Mouse (Mus musculus): ENCODE measurements around the gene Vps8. TPM values are rescaled to one million over a fixed set of nuclear protein-coding genes. Genes with fewer than 3 reads are reported as not detected.

The Vps8 gene
- polyA plus RNA-seq, 1 experiment = 36.3 TPM

DNA sequence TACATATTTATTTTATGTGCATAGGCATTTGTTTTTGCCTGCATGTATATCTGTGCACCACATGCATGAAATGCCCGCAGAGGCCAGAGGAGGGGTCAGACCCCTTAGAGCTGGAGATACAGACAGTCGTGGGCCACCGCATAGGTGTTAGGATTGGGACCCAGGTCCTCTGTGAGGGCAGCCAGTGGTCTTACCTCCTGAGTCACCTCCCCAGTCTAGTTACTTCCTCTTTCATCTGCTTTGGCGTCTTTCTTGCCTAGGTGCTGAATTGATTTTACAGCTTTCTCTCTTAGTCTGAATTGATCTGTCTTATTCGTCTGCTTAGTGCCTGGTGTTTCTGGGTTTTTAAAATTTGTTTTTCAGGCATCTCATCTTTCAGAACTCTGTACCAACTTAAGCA, 69.4 kb downstream of the Vps8 start:
- no peak for TF ChIP-seq GATA1 (IDR thresholded peaks at IDR 0.05; ENCODE audit: low read length)

DNA sequence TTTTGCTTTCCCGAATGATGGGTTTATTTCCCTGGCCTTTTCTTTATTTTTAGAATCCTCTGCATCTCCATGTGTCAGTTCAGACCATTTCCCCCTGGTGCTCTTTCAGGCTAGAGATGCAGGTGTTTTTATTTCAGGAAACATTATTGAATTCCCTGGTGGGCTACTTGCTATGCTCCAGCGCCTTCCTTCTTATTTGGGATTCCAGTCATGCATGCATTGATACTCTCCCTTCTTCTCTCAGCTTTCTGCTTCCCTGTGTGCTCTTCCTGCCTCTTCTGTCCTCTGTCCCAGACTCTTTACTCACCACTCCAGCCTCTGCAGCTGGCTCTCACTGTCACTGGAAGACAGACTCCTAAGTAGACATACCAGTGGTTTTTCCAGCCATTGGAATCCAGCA, 70.0 kb downstream of the Vps8 start:
- no peak for TF ChIP-seq GATA1 (IDR thresholded peaks at IDR 0.05; ENCODE audit: low read length)

DNA sequence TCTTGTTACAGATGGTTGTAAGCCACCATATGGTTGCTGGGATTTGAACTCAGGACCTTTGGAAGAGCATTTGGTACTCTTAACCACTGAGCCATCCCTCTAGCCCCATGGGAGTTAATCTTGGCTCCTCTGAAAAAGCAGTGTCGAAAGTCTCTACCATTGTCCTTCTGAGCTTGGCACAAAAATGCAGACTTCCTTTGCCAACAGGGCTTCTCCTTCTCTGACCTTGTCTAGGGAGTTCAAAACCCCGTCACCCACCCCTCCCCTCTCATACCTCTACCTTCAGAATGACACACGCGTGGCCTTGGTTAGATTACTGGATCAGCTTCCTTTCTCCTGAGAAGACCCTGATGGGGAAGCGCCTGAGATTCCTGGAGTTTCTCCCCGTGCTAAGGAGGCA, 71.8 kb downstream of the Vps8 start:
- TF ChIP-seq GATA1 (IDR thresholded peaks at IDR 0.05; ENCODE audit: low read length) = no peak

DNA sequence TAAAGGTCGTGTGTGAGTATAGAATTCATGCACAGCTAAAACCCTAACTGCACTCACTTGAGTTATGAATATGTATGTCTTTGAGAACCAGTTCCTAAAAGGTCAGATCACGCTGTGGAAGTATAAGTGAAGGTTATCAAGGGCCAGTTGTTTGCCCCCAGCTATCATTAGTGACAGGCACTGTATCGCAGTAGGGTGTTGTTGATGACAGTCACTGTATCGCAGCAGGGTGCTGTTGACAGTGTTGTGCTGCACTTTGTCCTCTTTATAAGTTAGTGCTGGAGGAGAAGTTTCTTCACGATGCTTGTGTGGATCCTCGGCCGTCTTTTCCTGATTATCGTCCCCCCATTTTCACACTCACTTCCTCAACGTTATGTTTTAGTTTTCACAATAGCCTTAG, 73.9 kb downstream of the Vps8 start:
- TF ChIP-seq GATA1 (IDR thresholded peaks at IDR 0.05; ENCODE audit: low read length) = no peak

DNA sequence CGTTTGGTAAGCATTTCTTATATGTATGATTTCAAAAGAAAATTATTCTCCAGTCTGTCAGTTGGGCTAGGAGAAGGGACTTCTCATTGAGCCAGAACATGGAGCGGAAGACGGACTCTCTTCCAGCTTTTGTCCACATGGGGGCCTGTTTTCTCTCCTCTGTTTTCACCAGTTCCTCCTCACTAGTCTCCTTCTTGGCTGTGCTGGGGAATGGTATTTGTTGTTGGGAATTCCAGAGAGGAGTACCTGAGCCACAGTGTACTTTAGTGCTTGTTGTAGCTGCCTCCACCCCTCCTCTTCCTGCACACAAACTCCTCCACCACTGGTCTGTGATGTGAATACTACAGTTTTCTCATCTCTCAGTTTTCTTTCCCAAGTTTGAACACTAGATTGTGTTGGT, 74.7 kb downstream of the Vps8 start:
- no peak for TF ChIP-seq GATA1 (IDR thresholded peaks at IDR 0.05; ENCODE audit: low read length)

DNA sequence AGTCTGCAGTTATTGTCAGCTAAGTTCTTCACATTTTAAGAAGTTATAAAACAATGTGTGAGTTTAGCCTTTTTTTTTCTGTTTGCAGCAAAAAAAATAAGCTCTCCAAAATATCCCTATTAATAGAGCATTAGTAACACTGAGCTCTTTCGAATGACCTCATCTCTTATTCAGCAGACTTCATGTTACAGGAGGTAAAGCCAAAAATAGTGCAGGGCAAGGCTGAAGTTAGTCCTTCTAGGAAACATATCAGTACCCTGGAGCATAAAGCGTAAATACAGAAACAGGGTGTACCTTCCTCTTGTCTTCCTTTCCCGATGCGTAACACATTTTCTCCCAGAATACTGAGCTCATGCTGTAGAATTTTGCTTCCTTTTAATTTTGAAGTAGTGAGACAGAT, 76.1 kb downstream of the Vps8 start:
- TF ChIP-seq GATA1 (IDR thresholded peaks at IDR 0.05; ENCODE audit: low read length) = no peak

DNA sequence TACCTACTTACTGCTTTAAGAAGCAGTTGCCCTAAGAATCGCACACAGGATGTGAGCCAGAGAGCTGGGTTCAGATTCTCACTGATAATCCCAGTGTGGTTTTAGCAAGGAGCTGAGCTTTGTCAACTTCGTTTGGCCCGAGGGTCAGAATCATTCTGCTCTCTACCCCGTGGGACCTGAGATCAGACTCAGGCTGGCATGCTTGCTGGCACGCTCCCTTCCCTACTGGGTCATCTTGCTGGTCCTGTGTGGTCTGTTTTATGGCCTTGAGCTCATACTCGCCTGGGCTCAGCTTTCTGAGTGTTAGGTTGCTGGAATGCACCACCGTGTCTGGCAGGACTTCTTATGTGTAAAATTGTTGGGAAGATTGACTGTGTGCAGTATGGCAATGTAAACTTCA, 76.7 kb downstream of the Vps8 start:
- no peak for TF ChIP-seq GATA1 (IDR thresholded peaks at IDR 0.05; ENCODE audit: low read length)

DNA sequence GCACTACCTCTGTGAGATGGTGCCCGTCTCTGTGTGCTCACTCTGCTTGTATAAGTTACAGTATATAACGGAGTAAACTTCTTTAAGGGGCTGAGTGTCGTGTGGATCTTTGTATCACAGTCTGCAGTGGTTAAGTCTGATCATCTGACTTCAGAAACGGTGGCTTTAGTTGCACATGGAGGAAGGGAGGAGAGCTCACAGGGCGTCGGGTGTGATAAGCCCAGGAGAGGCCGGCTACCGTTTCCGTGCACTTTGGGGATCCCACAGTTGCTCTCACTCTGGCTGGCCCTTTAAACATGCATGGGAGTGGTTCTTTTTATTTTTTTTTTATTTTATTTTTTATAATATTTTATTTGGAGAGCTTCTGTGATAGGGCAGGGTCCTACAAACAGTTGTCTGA, 95.9 kb downstream of the Vps8 start:
- TF ChIP-seq GATA1 (IDR thresholded peaks at IDR 0.05; ENCODE audit: low read length) = no peak

DNA sequence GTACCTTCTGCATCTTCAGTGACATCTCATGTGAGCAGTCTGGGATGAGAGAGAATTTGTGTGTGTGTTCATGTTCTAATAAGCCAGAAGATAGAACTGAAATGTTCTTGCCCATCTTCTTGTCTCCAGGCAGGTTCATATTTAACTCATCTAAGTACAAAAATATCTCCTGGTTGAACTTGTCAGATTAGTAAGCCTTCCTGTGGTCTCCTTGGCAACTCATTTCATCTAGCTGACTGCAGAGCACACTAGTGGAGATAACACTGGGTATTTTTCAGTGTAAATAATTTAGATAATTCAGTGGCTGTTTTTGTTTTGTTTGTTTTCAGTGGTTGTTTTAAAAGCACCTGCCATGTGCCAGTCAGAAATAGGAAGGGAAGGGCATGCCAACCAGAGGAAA, 96.9 kb downstream of the Vps8 start:
- no peak for TF ChIP-seq GATA1 (IDR thresholded peaks at IDR 0.05; ENCODE audit: low read length)

DNA sequence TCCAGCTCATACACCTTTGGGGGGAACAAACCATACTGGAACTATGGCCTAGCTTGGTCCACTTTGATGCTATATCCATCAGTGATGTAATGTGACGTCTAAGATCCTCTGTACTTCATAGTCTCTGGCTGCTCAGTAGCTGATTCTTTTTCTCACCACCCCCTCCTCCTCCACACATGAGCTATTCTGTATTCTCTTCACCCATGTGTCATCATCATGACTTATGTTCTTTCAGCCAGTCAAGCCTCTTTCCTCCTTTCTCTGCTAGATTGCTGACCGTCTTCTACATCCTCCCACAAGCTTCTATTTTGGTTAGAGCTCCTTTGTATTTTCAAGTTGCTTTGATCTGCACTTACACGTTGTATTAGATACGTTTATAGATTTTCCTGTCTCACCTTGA, 100.8 kb downstream of the Vps8 start:
- no peak for TF ChIP-seq GATA1 (IDR thresholded peaks at IDR 0.05; ENCODE audit: low read length)

DNA sequence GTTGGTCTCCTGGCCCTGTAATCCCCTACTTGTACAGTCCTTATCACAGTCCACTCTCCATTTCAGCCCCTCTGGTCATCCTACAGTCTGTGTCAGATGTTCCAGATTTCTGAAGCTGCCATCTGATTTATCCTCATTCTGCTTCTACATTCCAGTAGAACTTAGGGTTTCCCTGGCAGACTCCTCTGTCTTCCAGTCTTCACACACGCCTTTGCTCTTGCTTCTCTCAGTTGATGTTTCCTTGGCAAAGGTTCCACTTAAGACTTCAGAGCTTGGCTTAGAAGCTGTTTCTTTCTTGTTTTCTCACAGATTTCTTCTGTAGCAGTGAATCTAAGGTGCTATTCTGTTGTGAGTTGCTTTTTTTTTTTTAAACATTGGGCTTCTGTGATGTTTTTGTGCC, 102.5 kb downstream of the Vps8 start:
- no peak for TF ChIP-seq GATA1 (IDR thresholded peaks at IDR 0.05; ENCODE audit: low read length)

DNA sequence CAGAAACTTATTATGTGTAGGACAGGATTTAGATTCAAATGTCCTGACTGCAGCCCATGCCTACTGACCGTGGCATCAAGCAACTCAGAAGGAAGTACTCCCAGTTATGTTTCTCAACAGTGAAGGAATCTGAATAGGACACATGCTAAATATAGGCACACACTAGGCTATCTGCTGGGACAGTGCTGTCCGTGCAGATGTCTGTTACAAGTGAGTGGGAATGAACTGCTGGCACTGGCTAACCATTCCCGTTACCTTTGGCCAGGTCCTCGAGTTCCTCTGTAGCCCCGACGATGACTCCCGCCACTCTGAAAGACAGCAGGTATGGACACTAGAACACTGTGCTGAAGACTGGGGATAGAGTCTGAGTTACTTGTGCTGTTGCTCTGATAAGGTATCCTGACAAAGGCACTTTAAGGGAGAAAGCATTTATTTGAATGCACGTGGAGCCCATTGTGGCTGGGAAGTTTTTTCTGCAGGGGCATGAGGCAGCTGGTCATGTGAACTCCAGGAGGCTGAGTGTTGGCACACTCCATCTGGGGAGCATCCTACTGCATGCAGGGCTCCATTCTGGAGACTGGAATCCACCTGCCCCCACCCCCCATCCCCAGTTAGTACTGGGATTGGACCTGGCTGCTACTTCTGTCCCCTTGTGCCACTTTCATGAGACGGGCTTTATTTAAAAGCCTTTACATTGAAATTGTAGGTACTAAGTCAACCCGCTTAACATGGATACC, 104.5 kb downstream of the Vps8 start:
- no peak for TF ChIP-seq GATA1 (IDR thresholded peaks at IDR 0.05; ENCODE audit: low read length)

DNA sequence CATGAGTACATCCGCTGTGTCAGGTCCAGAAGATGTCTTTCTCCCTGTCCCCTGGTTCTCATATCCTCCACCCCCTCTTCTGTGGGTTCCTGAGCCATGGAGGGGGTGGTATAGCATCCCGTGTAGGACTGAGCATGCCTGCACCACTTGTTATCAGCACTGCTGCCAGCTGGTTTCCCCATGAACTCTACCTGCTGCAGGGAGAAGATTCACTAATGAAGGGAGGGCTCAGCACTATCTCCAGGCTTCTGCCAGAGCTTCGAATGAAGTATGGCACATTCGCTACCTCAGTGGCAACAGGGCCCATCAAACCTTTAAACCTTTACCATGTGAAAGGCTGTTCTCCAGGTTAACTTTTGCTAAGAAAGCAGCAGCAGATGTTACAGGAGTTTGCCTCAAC, 110.6 kb downstream of the Vps8 start:
- no peak for TF ChIP-seq GATA1 (IDR thresholded peaks at IDR 0.05; ENCODE audit: low read length)

DNA sequence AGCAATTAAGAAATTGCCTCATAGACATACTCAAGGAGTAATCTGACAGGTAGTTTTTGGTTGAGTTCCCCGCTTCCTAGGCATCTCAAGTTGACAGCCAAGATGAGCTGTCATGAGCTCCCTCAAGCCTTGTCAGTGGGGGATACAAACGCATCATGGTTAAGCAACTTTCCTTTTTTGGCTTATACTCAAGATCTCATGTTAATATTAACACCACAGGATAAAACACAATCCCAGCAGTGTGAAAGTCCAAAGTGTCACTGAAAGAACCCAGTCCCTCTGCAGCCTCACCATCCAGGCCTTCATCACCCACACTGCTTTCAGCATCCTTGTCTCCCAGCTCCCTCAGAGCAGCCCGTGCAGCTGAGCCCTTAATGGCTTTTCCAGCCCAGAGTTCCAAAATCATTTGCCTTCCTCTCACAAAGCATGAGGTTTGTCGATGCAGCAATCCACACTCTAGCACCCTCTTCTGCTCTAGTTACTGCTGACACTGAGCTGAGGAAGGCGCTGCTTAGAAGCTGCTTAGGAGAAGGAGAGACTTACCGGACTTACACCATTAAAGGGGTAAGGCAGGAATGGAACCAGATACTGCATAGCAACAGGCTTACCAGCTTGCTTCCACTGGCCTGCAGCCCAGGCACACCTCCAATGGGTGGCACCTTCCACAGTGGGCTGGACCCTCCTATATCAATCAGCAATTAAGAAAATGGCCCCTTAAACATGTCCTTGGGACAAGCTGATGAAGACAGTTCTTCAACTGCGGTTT, 113.5 kb downstream of the Vps8 start:
- TF ChIP-seq GATA1 (IDR thresholded peaks at IDR 0.05; ENCODE audit: low read length) = no peak

DNA sequence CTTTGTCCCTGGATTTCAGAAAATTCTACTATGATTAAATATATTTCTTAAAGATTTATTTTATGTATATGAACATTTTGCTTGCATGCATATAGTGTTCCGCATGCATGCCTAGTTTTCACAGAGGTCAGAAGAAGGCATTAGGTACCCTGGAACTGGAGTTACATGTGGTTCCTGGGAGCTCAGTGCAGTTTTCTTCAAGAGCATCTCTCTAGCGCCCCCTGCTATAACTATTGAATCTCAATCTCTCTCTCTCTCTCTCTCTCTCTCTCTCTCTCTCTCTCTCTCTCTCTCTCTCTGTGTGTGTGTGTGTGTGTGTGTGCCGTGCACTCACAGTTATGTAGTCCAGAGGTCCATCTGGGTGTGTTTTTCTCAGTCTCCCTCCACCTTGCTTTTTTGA, 114.4 kb downstream of the Vps8 start:
- TF ChIP-seq GATA1 (IDR thresholded peaks at IDR 0.05; ENCODE audit: low read length) = no peak

DNA sequence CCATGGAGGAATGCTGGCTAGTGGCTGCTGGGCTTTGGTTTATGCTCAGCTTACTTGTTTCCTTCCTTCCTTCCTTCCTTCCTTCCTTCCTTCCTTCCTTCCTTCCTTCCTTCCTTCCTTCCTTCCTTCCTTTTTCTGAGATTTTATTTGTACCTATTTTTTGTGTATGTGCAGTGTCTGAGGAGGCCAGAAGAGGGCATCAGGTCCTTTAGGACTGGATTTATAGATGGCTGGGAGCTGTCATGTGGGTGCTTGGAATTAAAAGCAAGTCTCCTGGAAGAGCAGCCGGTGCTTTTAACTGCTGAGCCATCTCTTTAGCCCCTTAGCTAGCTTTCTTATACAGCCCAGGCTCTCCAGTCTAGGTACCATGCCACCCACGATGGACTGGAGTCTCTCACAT, 116.0 kb downstream of the Vps8 start:
- TF ChIP-seq GATA1 (IDR thresholded peaks at IDR 0.05; ENCODE audit: low read length) = no peak

DNA sequence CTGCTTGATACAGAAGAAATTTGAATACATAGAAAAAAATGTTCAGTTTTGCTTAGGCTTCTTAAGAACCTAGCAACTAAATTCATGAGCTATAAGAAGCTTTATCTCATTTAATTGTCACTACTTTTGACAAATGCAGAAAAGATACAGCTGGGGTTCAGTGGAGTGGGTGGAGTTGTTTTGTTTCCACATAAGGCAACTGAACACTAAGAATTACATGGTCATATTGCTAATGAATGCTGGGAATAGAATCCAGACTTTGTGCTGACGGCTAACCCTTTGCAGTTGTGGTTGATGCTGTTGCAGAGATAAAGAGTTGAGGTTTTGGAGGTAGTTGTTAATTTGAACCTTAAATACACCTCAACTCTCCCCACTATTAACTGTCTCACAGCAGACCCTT, 119.6 kb downstream of the Vps8 start:
- no peak for TF ChIP-seq GATA1 (IDR thresholded peaks at IDR 0.05; ENCODE audit: low read length)
